Mouse (Mus musculus): ENCODE measurements around the gene Ccng2.

Ccng2 gene

GRCm38 (mm10) chr5:93263396-93264075 is 3.5 kb upstream of the Ccng2 start:
- DNase-seq (ENCODE audit: low spot score): no peak

GRCm38 (mm10) chr5:93264136-93264700 is 2.8 kb upstream of the Ccng2 start:
- no peak for DNase-seq (ENCODE audit: low spot score)

GRCm38 (mm10) chr5:93265164-93265800 is 1.8 kb upstream of the Ccng2 start:
- no peak for DNase-seq (ENCODE audit: low spot score)

GRCm38 (mm10) chr5:93265801-93266580 is 1.1 kb upstream of the Ccng2 start:
- no peak for DNase-seq (ENCODE audit: low spot score)

GRCm38 (mm10) chr5:93267851-93268606 is 972 bp downstream of the Ccng2 start:
- DNase-seq (ENCODE audit: low spot score): no peak

GRCm38 (mm10) chr5:93270095-93270494 is 3.0 kb downstream of the Ccng2 start:
- DNase-seq (ENCODE audit: low spot score): no peak

- DNase-seq (ENCODE audit: low spot score): no peak
These were observed 3.7 kb downstream of the Ccng2 start for GRCm38 (mm10) chr5:93270721-93271120.

- no peak for DNase-seq (ENCODE audit: low spot score)
These were observed 15.5 kb downstream of the Ccng2 start for GRCm38 (mm10) chr5:93282446-93283107.

- no peak for DNase-seq (ENCODE audit: low spot score)
These were observed 16.1 kb downstream of the Ccng2 start for GRCm38 (mm10) chr5:93283109-93283508.

GRCm38 (mm10) chr5:93288553-93288952 is 21.5 kb downstream of the Ccng2 start:
- DNase-seq (ENCODE audit: low spot score): no peak

GRCm38 (mm10) chr5:93290282-93290681 is 23.2 kb downstream of the Ccng2 start:
- peak; percentile 43 for DNase-seq (ENCODE audit: low spot score)

- DNase-seq (ENCODE audit: low spot score): no peak
These were observed 29.3 kb downstream of the Ccng2 start for GRCm38 (mm10) chr5:93296341-93296746.

- no peak for DNase-seq (ENCODE audit: low spot score)
These were observed 29.7 kb downstream of the Ccng2 start for GRCm38 (mm10) chr5:93296754-93297153.

GRCm38 (mm10) chr5:93297311-93297710 is 30.3 kb downstream of the Ccng2 start:
- no peak for DNase-seq (ENCODE audit: low spot score)

GRCm38 (mm10) chr5:93305126-93305830 is 38.2 kb downstream of the Ccng2 start:
- no peak for DNase-seq (ENCODE audit: low spot score)

GRCm38 (mm10) chr5:93308909-93309308 is 41.9 kb downstream of the Ccng2 start:
- DNase-seq (ENCODE audit: low spot score): no peak

GRCm38 (mm10) chr5:93323320-93324001 is 56.4 kb downstream of the Ccng2 start:
- no peak for DNase-seq (ENCODE audit: low spot score)

Measured in c-Kit-positive CD71-positive TER-119-positive erythroid progenitor cells, embryonic 14.5 days (primary cell).